Mouse (Mus musculus) heart, postnatal 0 days (tissue): ENCODE data around the gene Cxcl14.

Experiments
- CTCF ChIP-seq: IDR thresholded peaks from 2 replicates; pipeline ENCODE4 v1.5.1; 2016; ENCODE audit warnings: antibody characterized with exemption, control low read depth, low read depth
- EP300 ChIP-seq: IDR thresholded peaks from 2 replicates; pipeline ENCODE4 v1.6.1; 2016; ENCODE audit warnings: antibody characterized with exemption, low read depth

GRCm38 (mm10) chr13:56299336-56299735 is 3.0 kb upstream of the Cxcl14 start:
- TF ChIP-seq EP300: no peak
- TF ChIP-seq CTCF: no peak
